Mouse (Mus musculus) monocyte, adult 5-6 weeks (primary cell): Measurements from ENCODE around the gene Zfp697. TPM values are rescaled to one million over a fixed set of nuclear protein-coding genes. Genes with fewer than 3 reads are reported as not detected.
"Not testable (repeated sequence)": the region's sequence is repeated elsewhere in the genome, so short reads cannot be mapped to it uniquely, and the experiment has no call there.

Experiments
- ATAC-seq: fragments of 153-309, 156-312 bp; replicated peaks from 2 replicates; pipeline ENCODE4 v1.8.0; 2017; ENCODE audit warnings: mild to moderate bottlenecking; ENCODE audit not compliant: low TSS enrichment, insufficient number of reproducible peaks, severe bottlenecking, poor library complexity, low FRiP score
- total RNA-seq: library from RNA; stranded (forward); fragments of 200-1000, 200-491, 200-594 nt; gene quantifications from 3 replicates; pipeline ENCODE4 v1.2.3, GENCODE M21; 2017

Gene Zfp697
- total RNA-seq, 1 experiment from 2014 or later: not detected

GRCm38 (mm10) chr3:98366086-98366485, 16.2 kb upstream of the Zfp697 start:
- no peak for ATAC-seq

- no peak for ATAC-seq
Observed at GRCm38 (mm10) chr3:98366823-98367222, 15.4 kb upstream of the Zfp697 start.

- no peak for ATAC-seq
Observed at GRCm38 (mm10) chr3:98368283-98368682, 14.0 kb upstream of the Zfp697 start.

- ATAC-seq: no peak
Observed at GRCm38 (mm10) chr3:98368776-98369175, 13.5 kb upstream of the Zfp697 start.

- no peak for ATAC-seq
Observed at GRCm38 (mm10) chr3:98374062-98374719, 8.1 kb upstream of the Zfp697 start.

GRCm38 (mm10) chr3:98374980-98375379, 7.3 kb upstream of the Zfp697 start:
- no peak for ATAC-seq

GRCm38 (mm10) chr3:98378267-98378666, 4.0 kb upstream of the Zfp697 start:
- ATAC-seq: no peak

GRCm38 (mm10) chr3:98379236-98379635, 3.0 kb upstream of the Zfp697 start:
- ATAC-seq: no peak

GRCm38 (mm10) chr3:98381677-98382245, 500 bp upstream of the Zfp697 start:
- ATAC-seq: no peak

- no peak for ATAC-seq
Observed at GRCm38 (mm10) chr3:98383024-98383790, 946 bp downstream of the Zfp697 start.

- no peak for ATAC-seq
Observed at GRCm38 (mm10) chr3:98387086-98387485, 4.8 kb downstream of the Zfp697 start.

- no peak for ATAC-seq
Observed at GRCm38 (mm10) chr3:98387756-98388155, 5.5 kb downstream of the Zfp697 start.

GRCm38 (mm10) chr3:98389305-98389704, 7.0 kb downstream of the Zfp697 start:
- ATAC-seq: no peak

GRCm38 (mm10) chr3:98404268-98404895, 22.1 kb downstream of the Zfp697 start:
- ATAC-seq: not testable (repeated sequence)

- not testable (repeated sequence) for ATAC-seq
Observed at GRCm38 (mm10) chr3:98405877-98406276, 23.6 kb downstream of the Zfp697 start.

- ATAC-seq: not testable (repeated sequence)
Observed at GRCm38 (mm10) chr3:98406569-98407144, 24.4 kb downstream of the Zfp697 start.

- not testable (repeated sequence) for ATAC-seq
Observed at GRCm38 (mm10) chr3:98407261-98407780, 25.1 kb downstream of the Zfp697 start.

GRCm38 (mm10) chr3:98410619-98411580, 28.6 kb downstream of the Zfp697 start:
- not testable (repeated sequence) for ATAC-seq
